Mouse (Mus musculus): ENCODE data around the gene Fbxo36.
A peak's percentile ranks its signal among the peaks of the same experiment; 100 is the strongest.

The Fbxo36 gene

GRCm38 (mm10) chr1:84839309-84840017, at the start of gene Fbxo36:
Gene Fbxo36 (plus strand): TSS chr1:84839841.
- peak; percentile 95 for DNase-seq (ENCODE audit: low read depth, low spot score)

GRCm38 (mm10) chr1:84791393-84791792, 48.2 kb upstream of the Fbxo36 start:
- no peak for DNase-seq (ENCODE audit: low read depth, low spot score)

GRCm38 (mm10) chr1:84795335-84795734, 44.3 kb upstream of the Fbxo36 start:
- no peak for DNase-seq (ENCODE audit: low read depth, low spot score)

GRCm38 (mm10) chr1:84799166-84799565, 40.5 kb upstream of the Fbxo36 start:
- no peak for DNase-seq (ENCODE audit: low read depth, low spot score)

GRCm38 (mm10) chr1:84803788-84804187, 35.9 kb upstream of the Fbxo36 start:
- no peak for DNase-seq (ENCODE audit: low read depth, low spot score)

- DNase-seq (ENCODE audit: low read depth, low spot score) = no peak
These were observed 22.0 kb upstream of the Fbxo36 start for GRCm38 (mm10) chr1:84817596-84817995.

- no peak for DNase-seq (ENCODE audit: low read depth, low spot score)
These were observed 14.6 kb upstream of the Fbxo36 start for GRCm38 (mm10) chr1:84825091-84825490.

- no peak for DNase-seq (ENCODE audit: low read depth, low spot score)
These were observed 2.0 kb upstream of the Fbxo36 start for GRCm38 (mm10) chr1:84837523-84838145.

GRCm38 (mm10) chr1:84838156-84838555, 1.5 kb upstream of the Fbxo36 start:
- no peak for DNase-seq (ENCODE audit: low read depth, low spot score)

GRCm38 (mm10) chr1:84838621-84839151, 955 bp upstream of the Fbxo36 start:
- DNase-seq (ENCODE audit: low read depth, low spot score) = peak; percentile 58

- DNase-seq (ENCODE audit: low read depth, low spot score) = peak; percentile 26
These were observed 500 bp downstream of the Fbxo36 start, which contains the start of gene Trip12 for GRCm38 (mm10) chr1:84840018-84840664. Gene Trip12 (minus strand): TSS chr1:84840516.

GRCm38 (mm10) chr1:84841061-84841460, 1.4 kb downstream of the Fbxo36 start:
- no peak for DNase-seq (ENCODE audit: low read depth, low spot score)

- DNase-seq (ENCODE audit: low read depth, low spot score) = no peak
These were observed 3.7 kb downstream of the Fbxo36 start for GRCm38 (mm10) chr1:84843366-84843765.

- no peak for DNase-seq (ENCODE audit: low read depth, low spot score)
These were observed 8.1 kb downstream of the Fbxo36 start for GRCm38 (mm10) chr1:84847698-84848097.

- no peak for DNase-seq (ENCODE audit: low read depth, low spot score)
These were observed 8.7 kb downstream of the Fbxo36 start for GRCm38 (mm10) chr1:84848335-84848734.

- DNase-seq (ENCODE audit: low read depth, low spot score) = no peak
These were observed 9.3 kb downstream of the Fbxo36 start for GRCm38 (mm10) chr1:84848801-84849455.

- DNase-seq (ENCODE audit: low read depth, low spot score) = no peak
These were observed 10.2 kb downstream of the Fbxo36 start for GRCm38 (mm10) chr1:84849804-84850203.

- no peak for DNase-seq (ENCODE audit: low read depth, low spot score)
These were observed 10.8 kb downstream of the Fbxo36 start for GRCm38 (mm10) chr1:84850471-84850870.

GRCm38 (mm10) chr1:84851512-84852235, 12.0 kb downstream of the Fbxo36 start:
- DNase-seq (ENCODE audit: low read depth, low spot score) = no peak

- DNase-seq (ENCODE audit: low read depth, low spot score) = no peak
These were observed 14.1 kb downstream of the Fbxo36 start for GRCm38 (mm10) chr1:84853721-84854120.

GRCm38 (mm10) chr1:84854966-84855365, 15.3 kb downstream of the Fbxo36 start:
- DNase-seq (ENCODE audit: low read depth, low spot score) = no peak
